Mouse (Mus musculus) heart, embryonic 11.5 days (tissue): ENCODE results near the gene Cwc15. TPM values are rescaled to one million over a fixed set of nuclear protein-coding genes. Genes with fewer than 3 reads are reported as not detected.

Source experiments
- ATAC-seq: fragments of 200-750 bp; cut with Nextera tagmentation; replicated peaks from 2 replicates; pipeline ENCODE4 v1.8.0; 2017; ENCODE audit warnings: moderate library complexity; ENCODE audit not compliant: insufficient number of reproducible peaks, low FRiP score, low TSS enrichment
- H3K27ac ChIP-seq: fragments of 300-500 bp; sonication (generic); 2 replicates; pipeline ENCODE4 v1.5.1; 2014; ENCODE audit warnings: mild to moderate bottlenecking, low read depth, low read length
- H3K27me3 ChIP-seq: fragments of 300-500 bp; sonication (generic); 2 replicates; pipeline ENCODE4 v1.6.1; 2014; ENCODE audit warnings: mild to moderate bottlenecking, low read length, mixed read lengths; ENCODE audit not compliant: control insufficient read depth, insufficient read depth
- H3K36me3 ChIP-seq: fragments of 300-500 bp; sonication (generic); 2 replicates; pipeline ENCODE4 v1.6.1; 2014; ENCODE audit warnings: mild to moderate bottlenecking, low read length, moderate library complexity, mixed read lengths; ENCODE audit not compliant: control insufficient read depth, insufficient read depth
- H3K4me1 ChIP-seq: fragments of 300-500 bp; sonication (generic); 2 replicates; pipeline ENCODE4 v1.6.1; 2014; ENCODE audit warnings: low read length; ENCODE audit not compliant: control insufficient read depth, insufficient read depth
- H3K4me2 ChIP-seq: fragments of 300-500 bp; sonication (generic); 2 replicates; pipeline ENCODE4 v1.6.1; 2014; ENCODE audit warnings: mild to moderate bottlenecking, moderate library complexity
- H3K4me3 ChIP-seq: fragments of 300-500 bp; sonication (generic); 2 replicates; pipeline ENCODE4 v1.5.1; 2014; ENCODE audit warnings: low read depth, low read length
- H3K9ac ChIP-seq: fragments of 300-500 bp; sonication (generic); 2 replicates; pipeline ENCODE4 v1.6.1; 2014; ENCODE audit warnings: mild to moderate bottlenecking, low read depth, low read length, moderate library complexity
- H3K9me3 ChIP-seq: fragments of 300-500 bp; sonication (generic); replicated peaks from 2 replicates; pipeline ENCODE4 v1.6.1; 2016; ENCODE audit warnings: low read length; ENCODE audit not compliant: control insufficient read depth
- WGBS: fragments of 180-500 bp; shearing (Covaris S2); extraction: QIAGEN DNeasy Blood & Tissue Kit; methylation state at CpG from one replicate; pipeline ENCODE4 v1.1.7; 2014; ENCODE audit not compliant: insufficient replicate concordance; 5-methylcytosine and 5-hydroxymethylcytosine counted together
- polyA plus RNA-seq: library from polyadenylated mRNA; unstranded; fragments of >200 nt; fragmentation: Nextera tagmentation; extraction: Ambion mirVana; gene quantifications from 2 replicates; pipeline ENCODE4 v1.2.1, GENCODE M21; 2014

Gene Cwc15
- polyA plus RNA-seq, 1 experiment from 2014 or later, result 147 TPM

DNA sequence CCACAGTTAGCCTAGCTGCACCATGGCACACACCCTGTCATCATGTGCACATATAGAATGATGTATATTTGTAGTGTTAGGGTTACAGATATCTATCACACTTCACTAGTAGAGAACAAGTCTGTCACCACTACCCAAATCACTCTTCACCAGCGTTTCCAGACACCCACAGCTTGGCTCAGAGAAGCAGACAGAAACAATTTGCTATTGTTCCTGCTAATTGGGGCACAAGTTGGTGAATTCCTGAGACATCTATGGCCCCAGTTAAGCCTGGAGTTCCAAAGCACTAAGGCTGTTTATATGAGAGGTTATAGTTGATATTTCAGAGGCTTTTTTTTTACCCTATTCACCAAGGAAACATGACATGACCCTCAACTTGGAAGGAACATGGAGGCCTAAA is 16.9 kb downstream of the Cwc15 start:
- Histone ChIP-seq H3K27ac (no peak overlapping the region), H3K27me3 (no peaks in the 10 kb centered on the region), H3K9ac (no peak overlapping the region), H3K4me3 (no peak overlapping the region), H3K4me2 (no peak overlapping the region), H3K9me3 (no peaks in the 10 kb centered on the region), H3K4me1 (peaks cover 9% of the 10 kb centered on the region; the same call in 1 of the 2 replicates), H3K36me3 (no peaks in the 10 kb centered on the region; the same call in 1 of the 2 replicates)
- ATAC-seq, result no peak
- 38% methylated on average over 1 of the region's 1 CpGs for WGBS

DNA sequence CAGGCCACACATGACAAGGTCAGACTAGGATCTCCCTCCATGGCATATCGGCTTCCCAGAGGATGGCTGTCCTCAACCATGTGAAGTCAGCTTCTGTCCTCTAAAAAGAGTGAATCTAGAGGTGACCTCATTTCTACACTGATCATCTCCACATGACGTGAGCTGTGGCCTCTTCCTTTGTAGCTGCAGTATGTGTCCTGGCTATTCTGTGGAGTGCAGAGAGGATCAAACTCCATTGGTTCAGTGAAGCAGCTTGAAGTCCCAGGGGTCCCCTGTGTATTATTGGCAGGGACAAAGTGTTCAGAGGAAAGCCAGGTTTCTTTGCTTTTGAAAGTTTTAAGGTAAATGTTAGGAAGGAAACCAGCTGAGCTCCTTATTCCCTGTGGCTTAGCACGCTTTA is 17.7 kb downstream of the Cwc15 start:
- no peak overlapping the region for H3K4me3 ChIP-seq
- WGBS, result 77% methylated on average over 3 of the region's 3 CpGs
- no peak for ATAC-seq

DNA sequence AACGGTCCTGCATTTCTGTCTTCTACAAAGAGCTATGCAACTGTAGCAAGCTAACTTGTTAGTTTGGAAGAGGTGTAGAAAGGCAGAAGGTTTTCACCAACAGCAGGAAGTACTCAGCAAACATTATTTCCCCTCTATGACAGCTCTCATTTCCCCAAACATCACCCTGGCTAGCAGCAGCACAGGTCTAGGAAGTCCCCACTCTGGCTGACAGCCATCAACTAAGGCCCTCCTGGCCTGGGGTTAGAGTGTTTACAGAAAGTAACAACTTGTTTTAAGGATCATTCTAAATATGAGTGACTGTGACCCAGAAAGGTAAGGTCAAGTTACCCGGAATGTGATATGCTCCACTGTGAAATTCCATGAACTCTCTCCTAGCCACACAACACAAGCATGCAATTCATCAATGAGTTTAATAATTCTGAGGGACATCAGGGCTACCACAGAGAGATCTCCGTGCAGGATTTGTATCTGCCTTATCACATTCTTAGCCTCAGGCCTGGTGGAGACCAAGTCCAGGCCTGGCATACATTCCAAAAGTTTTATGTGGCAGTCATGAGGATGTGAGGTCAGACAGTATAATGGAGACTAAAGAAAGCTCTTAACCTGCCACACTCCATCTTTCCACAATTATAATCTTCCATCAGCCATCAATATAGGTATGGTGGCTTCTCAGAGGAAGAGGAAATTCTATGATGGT is 20.7 kb downstream of the Cwc15 start:
- no peaks in the 10 kb centered on the region for H3K9me3 ChIP-seq
- no peak overlapping the region for H3K4me3 ChIP-seq
- no peak overlapping the region for H3K9ac ChIP-seq
- H3K27ac ChIP-seq, result no peak overlapping the region
- no peaks in the 10 kb centered on the region for H3K27me3 ChIP-seq
- WGBS, result 43% methylated on average over 3 of the region's 3 CpGs
- no peak overlapping the region for H3K4me2 ChIP-seq
- no peak for ATAC-seq
- H3K36me3 ChIP-seq, result no peaks in the 10 kb centered on the region
- H3K4me1 ChIP-seq, result peaks cover 11% of the 10 kb centered on the region; the same call in 1 of the 2 replicates

More for the DNA sequence above, 17.7 kb downstream of the Cwc15 start:
- no peaks in the 10 kb centered on the region; the same call in 1 of the 2 replicates for H3K36me3 ChIP-seq
- no peaks in the 10 kb centered on the region for H3K9me3 ChIP-seq
- H3K27me3 ChIP-seq, result no peaks in the 10 kb centered on the region
- peaks cover 9% of the 10 kb centered on the region; the same call in 1 of the 2 replicates for H3K4me1 ChIP-seq
- no peak overlapping the region for H3K9ac ChIP-seq
- no peak overlapping the region for H3K4me2 ChIP-seq
- H3K27ac ChIP-seq, result no peak overlapping the region

DNA sequence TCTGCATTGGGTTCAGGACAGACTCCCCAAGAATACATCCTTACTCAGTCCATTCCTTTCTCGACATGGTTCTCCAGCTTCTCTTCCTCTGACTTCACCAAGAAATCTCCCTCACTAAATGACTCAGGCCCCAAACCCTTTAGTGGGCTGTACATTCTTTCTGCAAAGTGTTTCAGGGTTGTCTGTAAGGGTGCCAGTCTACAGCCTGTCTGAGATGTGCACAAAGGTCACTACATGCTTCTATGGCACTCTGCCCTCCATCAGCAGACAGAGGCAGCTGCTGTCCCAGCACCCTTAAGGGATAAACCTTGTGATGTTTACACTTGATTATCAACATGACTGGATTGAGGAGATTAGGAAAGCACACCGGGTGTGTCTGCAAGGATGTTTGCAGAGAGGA is 21.3 kb downstream of the Cwc15 start:
- no peak for ATAC-seq
- Histone ChIP-seq H3K27me3 (no peaks in the 10 kb centered on the region), H3K9me3 (no peaks in the 10 kb centered on the region), H3K4me2 (no peak overlapping the region), H3K27ac (no peak overlapping the region), H3K4me3 (no peak overlapping the region), H3K36me3 (no peaks in the 10 kb centered on the region), H3K9ac (no peak overlapping the region), H3K4me1 (peaks cover 11% of the 10 kb centered on the region; the same call in 1 of the 2 replicates)
- WGBS, result 38% methylated on average over 2 of the region's 2 CpGs

DNA sequence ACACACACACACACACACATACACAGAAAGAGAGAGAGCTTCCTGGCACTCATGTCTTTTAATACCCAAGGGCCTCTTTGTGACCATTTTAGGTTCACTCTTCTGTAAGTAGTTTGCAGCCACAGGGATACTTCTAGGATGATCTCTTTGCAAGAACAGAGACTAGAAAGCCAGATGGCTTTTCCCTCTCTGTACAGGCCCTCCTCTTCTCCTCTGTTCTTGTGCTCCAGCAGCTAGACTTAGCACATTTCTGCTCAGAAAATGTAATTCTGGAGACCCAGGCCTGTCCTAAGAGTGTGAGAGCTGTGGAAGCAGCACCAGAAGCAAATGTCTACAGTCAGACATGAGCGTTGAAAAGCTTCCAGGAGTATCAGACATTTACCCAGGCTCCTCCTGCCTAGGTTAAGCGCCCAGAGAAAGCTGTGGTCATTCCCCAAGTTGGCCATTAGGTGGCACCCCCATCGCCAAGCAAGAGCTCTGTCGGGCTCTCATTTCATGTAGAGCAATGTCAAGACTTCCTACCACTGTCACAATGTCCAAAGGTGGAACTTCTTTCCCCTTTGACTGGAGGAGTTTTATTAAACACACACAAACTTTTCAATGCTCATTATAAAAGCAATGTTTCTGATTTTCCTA is 23.1 kb downstream of the Cwc15 start:
- no peak for ATAC-seq
- Histone ChIP-seq H3K4me2 (no peak overlapping the region), H3K4me1 (peaks cover 11% of the 10 kb centered on the region; the same call in 1 of the 2 replicates), H3K27me3 (no peaks in the 10 kb centered on the region), H3K9ac (no peak overlapping the region), H3K4me3 (no peak overlapping the region), H3K9me3 (no peaks in the 10 kb centered on the region), H3K27ac (no peak overlapping the region), H3K36me3 (no peaks in the 10 kb centered on the region)
- WGBS, result 6% methylated on average over 4 of the region's 4 CpGs

DNA sequence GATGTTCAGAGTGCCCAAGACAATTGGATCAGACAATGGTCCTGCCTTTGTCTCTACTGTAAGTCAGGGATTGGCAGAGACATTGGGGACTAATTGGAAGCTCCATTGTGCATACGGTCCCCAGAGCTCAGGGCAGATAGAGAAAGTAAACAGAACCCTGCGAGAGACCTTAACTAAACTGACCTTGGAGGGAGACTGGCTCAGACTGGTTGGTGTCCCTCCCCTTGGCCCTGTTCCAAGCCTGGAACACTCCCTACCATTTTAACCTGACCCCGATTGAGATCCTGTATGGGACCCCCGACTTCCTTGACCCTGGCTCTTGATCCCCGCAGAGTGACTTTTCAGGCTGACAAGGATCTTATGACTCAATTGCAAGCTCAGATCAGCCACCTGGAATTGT is 29.6 kb downstream of the Cwc15 start:
- 62% methylated on average over 5 of the region's 5 CpGs for WGBS
- ATAC-seq, result no peak

DNA sequence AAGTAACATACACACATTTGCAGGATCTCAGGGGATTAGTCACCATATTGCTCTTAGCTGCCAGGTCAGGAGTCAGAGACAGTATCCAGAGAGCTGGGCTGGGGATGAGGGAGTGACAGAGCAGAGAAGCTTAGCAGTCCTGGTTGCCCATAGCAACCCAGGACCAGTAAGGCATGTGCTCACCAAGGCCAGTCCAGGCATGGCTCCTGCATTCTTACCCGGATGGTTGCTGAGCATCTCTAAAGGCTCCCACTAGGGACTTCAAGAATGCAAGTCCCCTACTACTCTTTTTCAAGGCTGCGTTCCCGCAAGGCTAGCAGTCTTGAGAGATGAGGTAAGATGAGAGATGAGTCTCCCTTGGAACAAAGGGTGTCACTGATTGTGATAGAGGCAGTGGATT is 31.9 kb downstream of the Cwc15 start:
- Histone ChIP-seq H3K4me1 (no peaks in the 10 kb centered on the region), H3K9ac (no peak overlapping the region), H3K4me2 (no peak overlapping the region), H3K36me3 (no peaks in the 10 kb centered on the region), H3K4me3 (no peak overlapping the region), H3K27ac (no peak overlapping the region), H3K27me3 (no peaks in the 10 kb centered on the region), H3K9me3 (no peaks in the 10 kb centered on the region)
- 52% methylated on average over 3 of the region's 3 CpGs for WGBS
- ATAC-seq, result no peak

More for the DNA sequence above, 29.6 kb downstream of the Cwc15 start:
- Histone ChIP-seq H3K27ac (no peak overlapping the region), H3K4me2 (no peak overlapping the region), H3K4me3 (no peak overlapping the region), H3K27me3 (no peaks in the 10 kb centered on the region), H3K9me3 (no peaks in the 10 kb centered on the region), H3K9ac (no peak overlapping the region), H3K4me1 (no peaks in the 10 kb centered on the region), H3K36me3 (no peaks in the 10 kb centered on the region)

DNA sequence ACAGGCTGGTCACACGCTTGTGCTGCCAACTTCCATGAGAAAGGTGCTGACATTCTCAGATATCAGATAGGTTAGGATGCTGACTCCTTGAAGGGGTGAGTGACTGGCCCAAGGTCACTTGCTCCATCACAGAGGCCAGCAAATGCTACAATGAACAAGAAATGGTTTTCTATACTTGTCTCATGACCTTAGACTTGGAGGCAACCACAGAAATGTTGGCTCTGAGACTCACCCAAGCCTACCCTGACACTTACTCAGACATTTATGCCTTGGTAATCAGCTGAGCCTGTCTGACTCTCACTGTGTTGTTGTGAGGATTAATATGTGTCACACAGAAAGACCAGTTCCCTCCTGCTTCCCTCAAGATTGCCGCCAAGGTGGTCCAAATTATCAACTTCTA is 33.2 kb downstream of the Cwc15 start:
- no peaks in the 10 kb centered on the region for H3K36me3 ChIP-seq
- no peak for ATAC-seq
- H3K9ac ChIP-seq, result no peak overlapping the region
- H3K27ac ChIP-seq, result no peak overlapping the region
- no peaks in the 10 kb centered on the region for H3K9me3 ChIP-seq
- no peaks in the 10 kb centered on the region for H3K27me3 ChIP-seq
- no peak overlapping the region for H3K4me3 ChIP-seq
- WGBS, result 75% methylated on average over 2 of the region's 2 CpGs
- H3K4me1 ChIP-seq, result no peaks in the 10 kb centered on the region
- H3K4me2 ChIP-seq, result no peak overlapping the region
